Mouse (Mus musculus) yolk sac, embryonic 10.5 days (tissue): ENCODE data around the gene Abhd14b.

ENCODE experiments used
- DNase-seq: peaks from one replicate; pipeline ENCODE4 v3.0.0-alpha.2; 2017; ENCODE audit warnings: low spot score

Gene Abhd14b

GRCm38 (mm10) chr9:106460401-106461025 lies 13.3 kb downstream of the Abhd14b start:
- DNase-seq: no peak

DNA sequence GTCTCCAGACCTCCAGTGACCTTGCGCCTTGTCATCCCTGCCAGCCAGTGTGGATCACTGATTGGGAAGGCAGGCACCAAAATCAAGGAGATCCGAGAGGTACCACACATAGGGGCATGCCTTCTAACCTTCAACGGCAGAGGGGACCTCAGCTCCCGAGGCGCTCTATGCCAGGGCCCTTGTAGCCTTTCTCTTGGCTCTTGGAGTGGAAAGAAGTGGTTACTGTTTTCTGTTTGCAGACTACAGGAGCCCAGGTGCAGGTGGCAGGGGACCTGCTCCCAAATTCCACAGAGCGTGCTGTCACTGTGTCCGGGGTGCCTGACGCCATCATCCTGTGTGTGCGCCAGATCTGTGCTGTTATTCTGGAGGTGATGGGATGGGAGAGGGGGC lies 13.8 kb downstream of the Abhd14b start:
- no peak for DNase-seq

- DNase-seq: no peak
Observed at GRCm38 (mm10) chr9:106461641-106462429, 14.6 kb downstream of the Abhd14b start.

DNA sequence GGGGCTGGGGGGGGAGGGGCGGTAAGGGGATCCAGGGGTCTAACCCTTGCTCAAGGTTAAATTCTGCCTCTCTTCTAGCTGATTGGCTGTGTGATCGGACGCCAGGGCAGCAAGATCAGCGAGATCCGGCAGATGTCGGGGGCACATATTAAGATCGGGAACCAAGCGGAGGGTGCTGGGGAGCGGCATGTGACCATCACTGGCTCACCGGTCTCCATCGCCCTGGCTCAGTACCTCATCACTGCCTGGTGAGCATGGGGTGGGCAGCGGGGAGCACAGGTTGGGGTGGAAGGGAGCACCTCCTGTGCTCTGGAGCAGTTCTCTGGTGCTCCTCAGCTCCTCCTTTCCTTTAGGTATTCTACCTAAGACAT lies 15.2 kb downstream of the Abhd14b start:
- no peak for DNase-seq

DNA sequence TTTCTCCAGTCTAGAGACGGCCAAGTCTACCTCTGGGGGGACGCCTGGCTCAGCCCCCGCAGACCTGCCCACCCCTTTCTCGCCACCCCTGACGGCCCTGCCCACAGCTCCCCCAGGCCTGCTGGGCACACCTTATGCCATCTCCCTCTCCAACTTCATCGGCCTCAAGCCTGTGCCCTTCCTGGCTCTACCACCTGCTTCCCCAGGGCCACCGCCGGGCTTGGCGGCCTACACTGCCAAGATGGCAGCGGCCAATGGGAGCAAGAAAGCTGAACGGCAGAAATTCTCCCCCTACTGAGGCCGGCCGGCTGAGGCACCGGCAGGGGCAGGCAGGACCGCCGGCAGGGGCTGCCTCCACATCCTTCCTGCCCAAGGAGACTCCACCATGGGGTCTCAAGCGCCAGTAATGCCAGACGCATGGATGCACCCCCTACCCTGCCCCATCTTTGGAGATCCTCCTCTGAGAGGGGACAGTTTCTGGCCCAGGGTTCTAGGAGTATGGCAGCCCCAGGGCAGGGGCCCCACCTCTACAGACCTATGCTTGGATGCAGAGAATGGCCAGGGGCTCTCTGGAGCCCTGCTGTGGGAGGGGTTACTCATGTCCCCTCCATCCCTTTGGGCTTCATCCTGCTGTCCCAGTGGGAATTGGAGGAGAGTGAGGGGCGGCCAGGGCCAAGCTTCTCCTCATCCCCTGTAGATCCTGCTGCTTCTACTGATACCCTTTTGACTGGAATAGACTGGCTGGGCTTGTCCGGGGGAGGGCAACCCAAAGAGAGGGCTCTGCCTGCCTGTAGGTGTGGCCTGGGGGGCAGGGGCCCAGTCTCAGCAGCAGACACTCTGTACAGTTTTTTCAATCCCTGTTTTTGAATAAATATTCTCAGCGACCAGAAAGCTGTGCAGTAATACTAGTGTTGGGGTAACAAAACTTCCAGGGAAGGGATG lies 16.1 kb downstream of the Abhd14b start:
- DNase-seq: no peak

DNA sequence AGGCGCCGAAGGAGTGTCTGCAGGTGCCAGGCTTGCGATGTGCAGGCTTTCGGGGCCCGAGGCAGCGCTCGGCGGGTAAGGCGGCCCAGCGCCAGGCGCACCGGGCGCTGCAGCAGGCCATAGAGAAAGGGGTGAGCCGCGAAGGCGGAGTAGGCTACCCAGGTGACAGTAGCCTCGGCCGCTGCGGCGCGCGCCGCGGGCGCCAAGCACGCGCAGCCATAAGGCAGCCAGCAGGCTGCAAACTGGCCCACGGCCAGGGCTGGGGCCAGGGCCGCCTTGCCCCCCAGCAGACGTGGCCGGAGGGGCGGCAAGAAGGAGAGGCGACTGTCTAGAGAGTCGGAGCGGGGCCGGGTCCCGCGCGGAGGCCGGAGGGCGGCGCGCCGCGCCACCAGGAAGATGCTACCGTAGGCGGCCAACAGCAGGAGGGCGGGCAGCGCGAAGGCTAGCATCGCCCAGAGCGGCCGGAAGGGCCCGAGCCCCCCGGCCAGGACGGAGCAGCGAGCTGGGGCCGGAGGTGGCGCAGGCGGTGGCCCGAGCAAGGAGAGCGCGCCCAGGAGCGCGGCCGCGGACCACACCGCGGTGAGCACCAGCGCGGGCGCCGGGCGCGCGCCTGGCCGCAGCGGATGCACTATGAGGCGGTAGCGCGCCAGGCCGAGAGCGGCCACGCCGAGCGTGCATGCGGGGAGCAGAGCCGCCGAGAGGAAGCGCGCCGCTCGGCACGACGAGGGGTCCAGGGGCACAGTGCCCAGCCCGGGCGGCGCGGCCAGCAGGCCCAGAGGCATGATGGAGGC lies 17.7 kb downstream of the Abhd14b start:
- DNase-seq: peak; percentile 49

- DNase-seq: no peak
Observed at GRCm38 (mm10) chr9:106465571-106466200, 18.4 kb downstream of the Abhd14b start, which contains the start of gene Gpr62. TSS of gene Gpr62 (minus strand) at chr9:106465938.

DNA sequence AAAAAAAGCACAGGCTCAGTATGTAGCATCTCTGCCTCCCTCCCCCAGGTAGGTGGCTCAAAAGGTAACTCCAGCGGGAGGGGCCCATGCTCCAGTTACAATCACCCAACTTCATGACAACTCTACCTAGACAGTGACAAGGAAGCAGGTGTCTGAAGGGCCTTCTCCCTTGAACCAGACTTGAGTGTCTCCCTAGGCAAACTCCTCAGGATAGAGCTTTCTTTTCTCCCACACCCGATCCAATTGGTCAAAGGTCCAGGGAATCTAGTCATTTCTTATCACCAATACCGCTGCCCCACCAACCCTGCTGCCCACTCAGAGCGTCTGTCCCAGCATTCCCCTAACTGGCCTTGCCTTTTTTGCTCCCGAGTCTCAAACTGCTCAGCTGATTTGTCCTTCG lies 19.5 kb downstream of the Abhd14b start:
- no peak for DNase-seq

DNA sequence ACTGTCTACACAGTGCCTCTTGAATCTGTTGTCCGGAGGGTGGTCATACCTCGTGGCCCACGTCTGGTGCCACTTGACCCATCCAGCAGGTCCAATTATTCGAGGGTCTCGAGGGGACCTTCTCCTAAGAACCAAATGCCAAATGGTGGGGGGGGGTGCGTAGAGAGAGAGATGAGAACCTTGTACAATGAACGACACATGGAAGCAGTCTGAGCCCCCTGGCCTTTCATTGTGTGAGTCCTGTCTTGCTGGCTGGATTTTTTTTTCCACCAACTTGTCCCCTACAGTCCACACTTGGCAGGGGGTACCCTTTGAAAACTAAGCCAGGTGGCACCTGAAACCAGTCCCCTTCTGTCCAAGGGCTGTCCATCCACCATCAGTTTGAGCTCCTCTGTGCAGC lies 20.5 kb downstream of the Abhd14b start:
- DNase-seq: no peak

DNA sequence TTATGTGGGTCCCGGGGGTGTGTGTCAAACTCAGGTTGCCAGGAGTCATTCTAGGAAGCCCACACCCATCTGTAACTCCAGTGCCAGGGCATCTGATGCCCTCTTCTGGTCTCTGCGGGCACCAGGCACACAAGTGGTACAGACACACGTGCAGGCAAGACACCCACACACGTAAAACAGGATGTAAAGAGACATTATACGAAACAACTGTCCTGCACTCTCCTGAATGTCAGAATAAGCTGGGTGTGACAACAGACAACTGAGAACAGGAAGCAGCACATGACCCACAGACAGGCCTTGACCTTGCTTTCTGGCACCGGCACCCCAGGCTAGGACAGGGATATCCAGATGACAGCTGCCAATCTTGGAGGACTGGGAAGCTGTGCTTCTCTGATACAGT lies 22.1 kb downstream of the Abhd14b start:
- no peak for DNase-seq

DNA sequence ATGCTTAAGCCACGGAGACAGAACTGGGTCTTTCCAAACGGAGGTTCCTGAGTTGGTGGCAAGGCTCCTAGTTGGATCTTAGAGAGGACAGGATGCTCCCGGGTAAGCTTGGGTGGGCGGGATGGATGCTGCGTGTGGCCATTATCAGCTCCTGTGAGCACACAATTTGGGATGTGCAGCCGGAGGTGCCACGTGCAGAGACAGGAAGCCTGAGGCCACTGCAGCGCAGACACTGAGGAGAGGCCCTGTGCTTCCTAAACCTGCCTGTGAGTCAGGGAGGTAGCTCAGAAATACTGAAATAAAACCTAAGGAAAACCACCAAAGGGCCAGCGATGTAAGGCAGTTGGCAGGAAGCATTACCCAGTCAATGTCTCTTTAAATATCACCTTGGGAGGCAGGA lies 22.5 kb downstream of the Abhd14b start:
- no peak for DNase-seq

- no peak for DNase-seq
Observed at GRCm38 (mm10) chr9:106470991-106471750, 23.9 kb downstream of the Abhd14b start.

DNA sequence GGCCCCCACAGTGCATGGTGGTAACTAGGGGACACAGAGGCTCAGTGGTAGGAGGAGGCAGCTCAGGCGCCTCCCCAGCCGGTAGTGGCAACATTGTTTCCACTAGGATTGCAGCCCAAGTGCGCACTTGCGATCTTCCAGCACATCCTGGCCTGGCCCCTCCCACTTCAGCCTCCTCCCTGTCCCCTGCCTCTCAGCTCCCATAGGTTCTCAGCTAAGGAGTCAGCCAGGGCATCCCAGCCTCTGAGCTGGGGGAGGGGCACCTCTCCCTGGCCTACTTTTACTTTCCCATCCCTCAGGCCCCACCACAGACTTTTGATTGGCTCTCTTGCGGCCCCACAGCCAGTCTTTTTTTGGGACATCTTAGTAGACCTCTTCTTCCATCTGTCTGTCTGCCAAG lies 24.6 kb downstream of the Abhd14b start:
- DNase-seq: peak; percentile 51

DNA sequence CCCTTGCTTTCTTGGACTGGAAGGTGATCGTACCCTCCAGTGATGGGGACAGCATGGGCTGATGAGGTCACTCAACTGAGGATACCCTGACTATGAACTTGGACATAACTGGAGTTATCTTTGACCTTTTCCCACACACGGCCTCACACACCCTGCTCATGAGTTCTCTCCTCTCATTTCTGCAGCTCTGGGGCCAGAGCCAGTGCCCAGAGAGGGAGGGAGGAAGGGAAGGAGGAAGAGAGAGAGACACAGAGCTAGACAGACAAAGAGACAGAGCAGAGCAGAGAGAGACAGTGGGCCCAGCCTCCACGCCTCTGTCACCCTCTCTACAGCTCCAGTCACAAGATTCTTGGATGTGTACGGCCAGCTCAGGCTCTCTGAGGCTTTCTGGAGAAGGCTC lies 25.1 kb downstream of the Abhd14b start:
- DNase-seq: no peak

GRCm38 (mm10) chr9:106473081-106473752 lies 26.0 kb downstream of the Abhd14b start:
- no peak for DNase-seq

- no peak for DNase-seq
Observed at GRCm38 (mm10) chr9:106473753-106474105, 26.5 kb downstream of the Abhd14b start.

- peak; percentile 68 for DNase-seq
Observed at GRCm38 (mm10) chr9:106474456-106474855, 27.2 kb downstream of the Abhd14b start.

DNA sequence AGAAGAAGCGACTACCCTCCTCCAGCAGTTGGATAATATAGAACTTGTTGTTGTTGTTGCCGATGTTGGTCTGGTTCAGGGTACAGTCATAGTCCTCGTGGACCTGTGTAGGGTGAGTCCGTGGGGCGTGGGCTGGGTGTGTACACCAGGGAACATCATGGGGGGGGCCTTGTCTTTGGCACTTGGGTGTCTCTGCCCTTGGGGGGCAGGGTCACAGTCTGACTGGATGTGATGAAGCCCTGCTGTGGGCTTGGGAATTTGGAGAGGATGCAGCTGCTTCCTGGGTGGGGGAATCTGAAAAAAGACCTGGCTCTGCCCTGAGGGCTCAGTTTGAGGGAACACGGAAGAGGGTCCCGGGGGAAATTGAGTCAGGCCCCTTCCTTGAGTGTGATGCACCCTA lies 27.8 kb downstream of the Abhd14b start:
- no peak for DNase-seq

- DNase-seq: no peak
Observed at GRCm38 (mm10) chr9:106475663-106476001, 28.4 kb downstream of the Abhd14b start, which contains the start of gene Rrp9. TSS of gene Rrp9 (plus strand) at chr9:106475963.
